Mouse (Mus musculus) neural tube, embryonic 15.5 days (tissue): ENCODE results near the gene Primpol. TPM values are rescaled to one million over a fixed set of nuclear protein-coding genes. Genes with fewer than 3 reads are reported as not detected.

Experiments used
- ATAC-seq: fragments of 200-750 bp; cut with Nextera tagmentation; 2 replicates; pipeline ENCODE4 v1.8.0; 2017; ENCODE audit warnings: mild to moderate bottlenecking, moderate TSS enrichment, moderate library complexity; ENCODE audit not compliant: low FRiP score
- H3K27ac ChIP-seq: fragments of 300-500 bp; sonication (generic); replicated peaks from 2 replicates; pipeline ENCODE4 v1.5.1; 2015; ENCODE audit warnings: mild to moderate bottlenecking, inconsistent platforms
- H3K27me3 ChIP-seq: fragments of 300-500 bp; sonication (generic); replicated peaks from 2 replicates; pipeline ENCODE4 v1.6.1; 2015; ENCODE audit warnings: inconsistent platforms
- H3K36me3 ChIP-seq: fragments of 300-500 bp; sonication (generic); 2 replicates; pipeline ENCODE4 v1.6.1; 2015; ENCODE audit warnings: inconsistent platforms
- H3K4me1 ChIP-seq: fragments of 300-500 bp; sonication (generic); 2 replicates; pipeline ENCODE4 v1.6.1; 2015; ENCODE audit warnings: inconsistent platforms
- H3K4me2 ChIP-seq: fragments of 300-500 bp; sonication (generic); 2 replicates; pipeline ENCODE4 v1.6.1; 2015; ENCODE audit warnings: inconsistent platforms, mild to moderate bottlenecking, moderate library complexity
- H3K4me3 ChIP-seq: fragments of 300-500 bp; sonication (generic); replicated peaks from 2 replicates; pipeline ENCODE4 v1.5.1; 2015; ENCODE audit warnings: mild to moderate bottlenecking, inconsistent platforms
- H3K9ac ChIP-seq: fragments of 300-500 bp; sonication (generic); replicated peaks from 2 replicates; pipeline ENCODE4 v1.6.1; 2015; ENCODE audit warnings: mild to moderate bottlenecking, inconsistent platforms
- H3K9me3 ChIP-seq: fragments of 300-500 bp; sonication (generic); replicated peaks from 2 replicates; pipeline ENCODE4 v1.6.1; 2016; ENCODE audit warnings: inconsistent platforms
- WGBS: fragments of 180-500 bp; shearing (Covaris S2); methylation state at CpG from one replicate; pipeline ENCODE4 v1.1.7; 2015; ENCODE audit warnings: mixed read lengths; 5-methylcytosine and 5-hydroxymethylcytosine counted together
- polyA plus RNA-seq: library from polyadenylated mRNA; unstranded; fragments of >200 nt; fragmentation: Nextera tagmentation; extraction: Ambion mirVana; gene quantifications from 2 replicates; pipeline ENCODE4 v1.2.1, GENCODE M21; 2015

The Primpol gene
- polyA plus RNA-seq, 1 experiment from 2014 or later: 8.4 TPM

DNA sequence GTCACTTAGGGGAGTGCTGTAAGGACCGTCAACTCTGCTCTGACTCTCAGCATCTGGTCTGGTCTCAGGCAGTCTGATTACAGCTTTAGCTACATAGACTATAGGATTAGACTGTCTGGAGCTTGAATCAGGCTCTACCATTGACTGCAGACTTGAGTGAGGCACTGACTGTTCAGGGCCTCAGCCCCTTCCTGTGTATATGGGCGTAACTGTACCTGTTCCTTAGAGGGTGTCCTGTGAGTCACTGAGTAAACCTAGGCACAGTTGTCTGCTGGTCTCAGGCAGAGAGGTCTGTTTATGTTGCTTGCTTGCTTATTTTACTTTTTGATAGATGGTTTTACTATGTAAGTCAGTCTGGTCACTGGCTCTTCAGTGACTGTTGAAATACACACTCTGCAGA lies 43.0 kb downstream of the Primpol start:
- ATAC-seq: no peak
- H3K9me3 ChIP-seq: no peaks in the 10 kb centered on the region
- H3K9ac ChIP-seq: no peak overlapping the region
- H3K27ac ChIP-seq: no peak overlapping the region
- H3K36me3 ChIP-seq: peaks cover 25% of the 10 kb centered on the region
- 82% methylated on average over 2 of the region's 2 CpGs for WGBS
- H3K27me3 ChIP-seq: no peaks in the 10 kb centered on the region
- no peaks in the 10 kb centered on the region for H3K4me1 ChIP-seq
- no peak overlapping the region for H3K4me2 ChIP-seq
- H3K4me3 ChIP-seq: no peak overlapping the region

DNA sequence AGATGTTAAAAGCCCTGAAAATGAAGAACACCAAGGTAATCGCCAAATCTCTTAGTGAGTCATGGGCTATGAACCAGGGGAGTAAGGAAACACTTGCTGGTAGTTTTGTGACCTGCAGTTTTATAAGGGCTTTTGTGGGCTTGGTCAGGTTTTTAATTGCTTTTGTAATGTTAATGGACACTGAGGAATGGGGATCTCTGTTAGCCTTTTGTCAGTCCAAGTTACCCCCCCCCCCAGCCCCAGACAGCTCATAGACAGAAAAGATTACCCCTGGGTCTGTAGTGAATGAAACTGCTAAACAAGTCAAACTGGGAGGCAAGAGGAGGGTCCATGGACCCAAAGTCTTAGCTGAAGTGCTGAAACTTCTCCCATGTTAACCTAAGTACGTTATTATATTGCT lies 43.6 kb downstream of the Primpol start:
- WGBS: 72% methylated on average over 2 of the region's 2 CpGs
- Histone ChIP-seq H3K27me3 (no peaks in the 10 kb centered on the region), H3K9me3 (no peaks in the 10 kb centered on the region), H3K27ac (no peak overlapping the region), H3K4me1 (no peaks in the 10 kb centered on the region), H3K9ac (no peak overlapping the region), H3K4me2 (no peak overlapping the region), H3K36me3 (peaks cover 20% of the 10 kb centered on the region), H3K4me3 (no peak overlapping the region)
- ATAC-seq: no peak

- no peak overlapping the region for H3K9ac ChIP-seq
- no peaks in the 10 kb centered on the region for H3K27me3 ChIP-seq
- ATAC-seq: no peak
- no peak overlapping the region for H3K4me2 ChIP-seq
- H3K27ac ChIP-seq: no peak overlapping the region
- H3K4me3 ChIP-seq: no peak overlapping the region
- H3K36me3 ChIP-seq: 0 out of 2 replicates have a peak, but pooled peaks cover 3% of the 10 kb centered on the region
- WGBS: 94% methylated on average over 9 of the region's 14 CpGs
- no peaks in the 10 kb centered on the region for H3K9me3 ChIP-seq
- H3K4me1 ChIP-seq: no peaks in the 10 kb centered on the region
Observed at GRCm38 (mm10) chr8:46570673-46571072, 46.3 kb downstream of the Primpol start.

DNA sequence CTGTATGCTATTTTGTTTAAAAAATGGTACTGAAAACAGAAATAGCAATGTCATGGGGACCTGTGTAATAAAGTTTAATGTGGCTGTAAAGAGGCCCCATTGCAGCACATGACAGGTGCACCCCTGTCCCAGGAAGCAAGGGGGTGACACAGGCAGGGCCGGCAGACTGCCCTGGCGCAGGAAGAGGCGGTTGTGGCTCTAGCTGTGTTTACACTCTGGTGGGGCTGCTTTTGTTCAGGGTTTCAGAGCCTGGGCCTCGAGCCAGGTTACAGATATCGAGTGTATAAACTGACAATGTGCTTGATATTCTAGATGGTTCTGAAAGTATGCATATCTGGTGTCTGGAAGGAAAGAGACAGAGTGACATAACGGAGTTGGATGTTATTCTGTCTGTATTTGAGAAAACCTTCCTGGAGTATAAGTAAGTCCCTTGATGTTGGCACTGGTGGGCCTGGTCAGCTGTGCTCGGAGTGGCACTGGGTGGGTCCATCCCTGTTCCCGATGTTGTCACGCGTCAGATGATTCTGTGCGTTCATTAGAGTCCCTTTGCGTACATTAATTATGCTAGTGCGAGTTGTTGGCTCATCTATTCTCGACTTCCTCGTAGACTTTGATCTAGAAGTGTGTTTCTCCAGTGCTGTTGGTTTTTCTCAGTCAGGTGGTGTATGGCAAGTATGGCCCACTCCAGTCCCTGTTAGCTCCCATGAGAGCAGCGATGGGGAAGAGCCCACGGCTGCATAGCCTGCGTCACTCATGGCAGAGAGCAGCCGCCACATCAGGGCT lies 47.2 kb downstream of the Primpol start:
- H3K36me3 ChIP-seq: 0 out of 2 replicates have a peak, but pooled peaks cover 3% of the 10 kb centered on the region
- no peaks in the 10 kb centered on the region for H3K4me1 ChIP-seq
- no peak overlapping the region for H3K4me2 ChIP-seq
- WGBS: 89% methylated on average over 19 of the region's 19 CpGs
- no peak overlapping the region for H3K27ac ChIP-seq
- no peak overlapping the region for H3K9ac ChIP-seq
- no peaks in the 10 kb centered on the region for H3K27me3 ChIP-seq
- no peaks in the 10 kb centered on the region for H3K9me3 ChIP-seq
- ATAC-seq: no peak
- no peak overlapping the region for H3K4me3 ChIP-seq

- no peak for ATAC-seq
- Histone ChIP-seq H3K4me1 (no peaks in the 10 kb centered on the region), H3K36me3 (0 out of 2 replicates have a peak, but pooled peaks cover 1% of the 10 kb centered on the region), H3K9me3 (no peaks in the 10 kb centered on the region), H3K27ac (no peak overlapping the region), H3K4me2 (no peak overlapping the region), H3K27me3 (no peaks in the 10 kb centered on the region), H3K4me3 (no peak overlapping the region), H3K9ac (no peak overlapping the region)
- 75% methylated on average over 2 of the region's 2 CpGs for WGBS
Observed at GRCm38 (mm10) chr8:46568942-46569341, 48.1 kb downstream of the Primpol start.

GRCm38 (mm10) chr8:46567946-46568345 lies 49.1 kb downstream of the Primpol start:
- H3K9ac ChIP-seq: no peak overlapping the region
- H3K4me3 ChIP-seq: no peak overlapping the region
- no peak overlapping the region for H3K4me2 ChIP-seq
- no peaks in the 10 kb centered on the region for H3K9me3 ChIP-seq
- ATAC-seq: no peak
- H3K36me3 ChIP-seq: no peaks in the 10 kb centered on the region
- no peak overlapping the region for H3K27ac ChIP-seq
- H3K4me1 ChIP-seq: no peaks in the 10 kb centered on the region
- no peaks in the 10 kb centered on the region for H3K27me3 ChIP-seq
- 92% methylated on average over 8 of the region's 8 CpGs for WGBS

DNA sequence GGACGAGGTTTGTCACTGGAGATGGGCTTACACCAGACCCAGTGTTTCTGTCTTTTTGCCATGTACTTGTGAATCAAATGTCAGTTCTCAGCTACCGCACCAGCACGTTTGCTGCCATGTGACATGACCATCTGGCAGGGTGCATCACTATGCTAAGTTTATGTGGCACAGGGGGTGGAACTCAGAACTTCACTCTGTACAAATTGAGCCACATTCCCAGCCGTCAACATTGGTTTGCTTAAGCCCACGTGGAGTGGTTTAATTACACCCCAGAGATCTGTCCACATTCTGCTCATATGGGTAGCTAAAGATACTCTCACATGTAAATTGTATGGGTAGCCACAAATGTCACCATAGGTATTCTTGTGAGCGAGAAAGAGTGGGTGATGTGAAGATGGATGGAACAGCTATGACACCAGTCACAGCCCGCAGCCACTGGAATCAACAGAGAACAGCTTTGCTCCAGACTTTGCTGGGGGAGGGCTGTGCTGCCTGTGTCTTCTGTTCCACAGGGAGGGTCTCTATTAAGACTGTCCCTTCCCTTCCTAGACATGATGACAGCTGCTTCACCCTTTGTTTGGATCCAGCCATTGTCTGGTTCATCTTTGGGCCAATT lies 50.0 kb downstream of the Primpol start:
- Histone ChIP-seq H3K27ac (no peak overlapping the region), H3K27me3 (no peaks in the 10 kb centered on the region), H3K4me1 (no peaks in the 10 kb centered on the region), H3K9me3 (no peaks in the 10 kb centered on the region), H3K9ac (no peak overlapping the region), H3K4me2 (no peak overlapping the region), H3K4me3 (no peak overlapping the region), H3K36me3 (no peaks in the 10 kb centered on the region)
- WGBS: 66% methylated on average over 7 of the region's 7 CpGs
- ATAC-seq: no peak

GRCm38 (mm10) chr8:46562333-46562732 lies 54.7 kb downstream of the Primpol start:
- no peak for ATAC-seq
- Histone ChIP-seq H3K36me3 (no peaks in the 10 kb centered on the region; the same call in 1 of the 2 replicates), H3K27ac (no peak overlapping the region), H3K4me1 (no peaks in the 10 kb centered on the region), H3K4me2 (no peak overlapping the region), H3K27me3 (no peaks in the 10 kb centered on the region), H3K4me3 (no peak overlapping the region), H3K9ac (no peak overlapping the region), H3K9me3 (no peaks in the 10 kb centered on the region)
- 91% methylated on average over 16 of the region's 16 CpGs for WGBS

DNA sequence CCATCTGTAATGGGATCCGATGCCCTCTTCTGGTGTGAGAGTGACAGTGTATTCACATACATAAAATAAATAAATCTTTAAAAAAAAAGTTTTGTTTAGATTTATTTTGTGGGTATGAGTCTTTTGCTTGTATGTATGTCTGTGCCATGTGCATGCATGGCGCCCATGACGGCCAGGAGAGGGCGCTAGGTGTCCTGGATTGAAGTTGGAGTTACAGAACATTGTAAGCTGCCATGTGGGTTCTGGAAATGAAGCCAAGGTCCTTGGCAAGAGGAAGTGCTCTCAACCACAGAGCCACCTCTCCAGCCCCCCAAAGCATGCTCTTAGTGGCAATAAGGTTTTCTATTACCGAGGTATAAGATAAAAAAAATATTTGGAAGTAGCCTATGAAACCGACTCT lies 57.6 kb downstream of the Primpol start:
- Histone ChIP-seq H3K4me1 (no peaks in the 10 kb centered on the region), H3K27me3 (no peaks in the 10 kb centered on the region), H3K4me2 (no peak overlapping the region), H3K27ac (no peak overlapping the region), H3K36me3 (no peaks in the 10 kb centered on the region; the same call in 1 of the 2 replicates), H3K4me3 (no peak overlapping the region), H3K9ac (no peak overlapping the region), H3K9me3 (no peaks in the 10 kb centered on the region)
- 82% methylated on average over 6 of the region's 6 CpGs for WGBS
- ATAC-seq: no peak

GRCm38 (mm10) chr8:46552441-46552765 lies 64.6 kb downstream of the Primpol start:
- Histone ChIP-seq H3K4me2 (peak overlapping the region; percentile 86), H3K9me3 (no peaks in the 10 kb centered on the region), H3K9ac (peak overlapping the region; percentile 60), H3K27me3 (no peaks in the 10 kb centered on the region), H3K4me1 (peaks cover 16% of the 10 kb centered on the region), H3K4me3 (peak overlapping the region; percentile 73), H3K36me3 (no peaks in the 10 kb centered on the region), H3K27ac (no peak overlapping the region)
- WGBS: 5% methylated on average over 10 of the region's 10 CpGs
- no peak for ATAC-seq

- ATAC-seq: peak; percentile 99
- no peaks in the 10 kb centered on the region for H3K9me3 ChIP-seq
- H3K4me1 ChIP-seq: peaks cover 16% of the 10 kb centered on the region
- no peaks in the 10 kb centered on the region for H3K27me3 ChIP-seq
- under 1% methylated on average over 50 of the region's 50 CpGs for WGBS
- peak within 1 kb of the TSS; percentile 73 for H3K4me3 ChIP-seq
- H3K36me3 ChIP-seq: no peaks in the 10 kb centered on the region
- H3K27ac ChIP-seq: peak within 1 kb of the TSS; percentile 84
- H3K4me2 ChIP-seq: peak within 1 kb of the TSS; percentile 86
- H3K9ac ChIP-seq: peak within 1 kb of the TSS; percentile 62
Observed at GRCm38 (mm10) chr8:46551615-46552440, 65.2 kb downstream of the Primpol start, which contains the start of gene Cenpu. Gene Cenpu, plus strand, starts transcription at chr8:46552028.
